Mouse (Mus musculus) left cerebral cortex, postnatal 4 days (tissue): ENCODE measurements around the gene Prr15. TPM values are rescaled to one million over a fixed set of nuclear protein-coding genes. Genes with fewer than 3 reads are reported as not detected.

Source experiments
- total RNA-seq, 2 experiments: library from RNA; stranded (reverse); gene quantifications; 2 replicates each; pipeline ENCODE4 v1.2.3; 2021

Prr15 gene
- total RNA-seq, 2 experiments from 2014 or later, result 2.6 to 2.9 TPM

Other genes with a start within 250 kb of the Prr15 start
- 10 to 100 TPM; 21.9 to 22.6 TPM for gene Wipf3, start 103.8 kb downstream of the Prr15 start, total RNA-seq
- 100 to 1,000 TPM; 180 to 182 TPM for gene Scrn1, start 240.7 kb downstream of the Prr15 start, total RNA-seq